Mouse (Mus musculus) kidney, adult 8-10 months (tissue): ENCODE measurements around the gene Rap1a.
A peak's percentile ranks its signal among the peaks of the same experiment; 100 is the strongest.

Experiments used
- DNase-seq, 2 experiments: peaks; one replicate each; pipeline ENCODE4 v3.0.0; 2022

The Rap1a gene

GRCm38 (mm10) chr3:105758098-105758497, 43.0 kb downstream of the Rap1a start:
- no peak for DNase-seq

- no peak for DNase-seq
Measured at GRCm38 (mm10) chr3:105757323-105758083, 43.6 kb downstream of the Rap1a start.

GRCm38 (mm10) chr3:105756505-105756904, 44.6 kb downstream of the Rap1a start:
- DNase-seq: no peak

GRCm38 (mm10) chr3:105755123-105755522, 46.0 kb downstream of the Rap1a start:
- DNase-seq: no peak

GRCm38 (mm10) chr3:105754184-105754583, 47.0 kb downstream of the Rap1a start:
- no peak for DNase-seq

GRCm38 (mm10) chr3:105750810-105751209, 50.3 kb downstream of the Rap1a start:
- DNase-seq: no peak

- no peak for DNase-seq
Measured at GRCm38 (mm10) chr3:105746542-105746941, 54.6 kb downstream of the Rap1a start.

GRCm38 (mm10) chr3:105737666-105738065, 63.5 kb downstream of the Rap1a start:
- peak in 1 of 2 experiments; percentile 13 for DNase-seq

GRCm38 (mm10) chr3:105737070-105737469, 64.1 kb downstream of the Rap1a start:
- DNase-seq: no peak

GRCm38 (mm10) chr3:105736148-105736547, 65.0 kb downstream of the Rap1a start:
- DNase-seq: no peak

GRCm38 (mm10) chr3:105735285-105735684, 65.9 kb downstream of the Rap1a start:
- no peak for DNase-seq

GRCm38 (mm10) chr3:105733538-105733937, 67.6 kb downstream of the Rap1a start:
- DNase-seq: no peak

- DNase-seq: no peak
Measured at GRCm38 (mm10) chr3:105732360-105732759, 68.8 kb downstream of the Rap1a start.

- peak; percentile 18 to 59 for DNase-seq
Measured at GRCm38 (mm10) chr3:105726037-105726436, 75.1 kb downstream of the Rap1a start.

GRCm38 (mm10) chr3:105722510-105722909, 78.6 kb downstream of the Rap1a start:
- DNase-seq: no peak

GRCm38 (mm10) chr3:105721681-105722201, 79.4 kb downstream of the Rap1a start:
- no peak for DNase-seq

- DNase-seq: no peak
Measured at GRCm38 (mm10) chr3:105720514-105720913, 80.6 kb downstream of the Rap1a start.

GRCm38 (mm10) chr3:105719979-105720378, 81.2 kb downstream of the Rap1a start:
- no peak for DNase-seq

GRCm38 (mm10) chr3:105718746-105719145, 82.4 kb downstream of the Rap1a start:
- DNase-seq: no peak

GRCm38 (mm10) chr3:105717856-105718555, 83.1 kb downstream of the Rap1a start:
- no peak for DNase-seq

- no peak for DNase-seq
Measured at GRCm38 (mm10) chr3:105716353-105717000, 84.7 kb downstream of the Rap1a start.

- no peak for DNase-seq
Measured at GRCm38 (mm10) chr3:105714820-105715167, 86.3 kb downstream of the Rap1a start.

- no peak for DNase-seq
Measured at GRCm38 (mm10) chr3:105714091-105714819, 86.9 kb downstream of the Rap1a start.
